Mouse (Mus musculus) liver, embryonic 14.5 days (tissue): Measurements from ENCODE around the gene Rad17. TPM values are rescaled to one million over a fixed set of nuclear protein-coding genes. Genes with fewer than 3 reads are reported as not detected.

Experiments used
- ATAC-seq: fragments of 200-750 bp; cut with Nextera tagmentation; 2 replicates; pipeline ENCODE4 v1.8.0; 2017; ENCODE audit warnings: moderate number of reproducible peaks, mild to moderate bottlenecking, moderate library complexity; ENCODE audit not compliant: insufficient read depth
- DNase-seq, 3 experiments: peaks; one replicate each; pipeline ENCODE4 v3.0.0-alpha.2; 2012 to 2013; ENCODE audit warnings: low read depth in 3 of 3, low spot score in 3 of 3
- H3K27ac ChIP-seq: fragments of 300-500 bp; sonication (generic); 2 replicates; pipeline ENCODE4 v1.5.1; 2014; ENCODE audit warnings: moderate library complexity, mild to moderate bottlenecking, control low read depth, inconsistent platforms
- H3K27me3 ChIP-seq: fragments of 300-500 bp; sonication (generic); 2 replicates; pipeline ENCODE4 v1.6.1; 2014; ENCODE audit warnings: mild to moderate bottlenecking, low read length, moderate library complexity; ENCODE audit not compliant: control insufficient read depth, insufficient read depth
- H3K36me3 ChIP-seq: fragments of 300-500 bp; sonication (generic); replicated peaks from 2 replicates; pipeline ENCODE4 v1.6.1; 2014; ENCODE audit warnings: low read depth; ENCODE audit not compliant: control insufficient read depth, insufficient read depth
- H3K4me1 ChIP-seq, 2 experiments: fragments of 200-500 bp in 1 of 2; fragments of 300-500 bp in 1 of 2; sonication (generic) in 1 of 2; replicated peaks; 2 replicates each; pipeline ENCODE4 v1.6.1; 2012 to 2014; ENCODE audit warnings: antibody characterized with exemption in 1 of 2, inconsistent platforms in 1 of 2, low read length in 1 of 2; ENCODE audit not compliant: control insufficient read depth in 2 of 2, insufficient read depth in 2 of 2
- H3K4me2 ChIP-seq: fragments of 300-500 bp; sonication (generic); 2 replicates; pipeline ENCODE4 v1.6.1; 2014; ENCODE audit warnings: low read depth, mild to moderate bottlenecking, control low read depth, moderate library complexity
- H3K4me3 ChIP-seq, 2 experiments: fragments of 200-500 bp in 1 of 2; fragments of 300-500 bp in 1 of 2; sonication (generic) in 1 of 2; 2 replicates each; pipeline ENCODE4 v1.5.1; 2012 to 2014; ENCODE audit warnings: low read depth in 2 of 2, low read length in 2 of 2, mild to moderate bottlenecking in 2 of 2, control low read depth in 1 of 2, inconsistent platforms in 1 of 2, moderate library complexity in 1 of 2; ENCODE audit not compliant: insufficient read depth in 1 of 2
- H3K9ac ChIP-seq: fragments of 300-500 bp; sonication (generic); replicated peaks from 2 replicates; pipeline ENCODE4 v1.6.1; 2014; ENCODE audit warnings: mild to moderate bottlenecking, control low read depth, moderate library complexity
- H3K9me3 ChIP-seq: fragments of 300-500 bp; sonication (generic); 2 replicates; pipeline ENCODE4 v1.6.1; 2016; ENCODE audit warnings: low read length, mixed read lengths; ENCODE audit not compliant: control insufficient read depth
- CTCF ChIP-seq: IDR thresholded peaks from 2 replicates; pipeline ENCODE4 v1.5.1; 2016; ENCODE audit warnings: antibody characterized with exemption, low read depth, control low read depth
- EP300 ChIP-seq: IDR thresholded peaks from 2 replicates; pipeline ENCODE4 v1.6.1; 2016; ENCODE audit warnings: antibody characterized with exemption, low read depth
- WGBS: fragments of 180-500 bp; shearing (Covaris S2); extraction: QIAGEN DNeasy Blood & Tissue Kit; methylation state at CpG from one replicate; pipeline ENCODE4 v1.1.7; 2014; ENCODE audit not compliant: insufficient replicate concordance; 5-methylcytosine and 5-hydroxymethylcytosine counted together
- polyA plus RNA-seq, 2 experiments: library from polyadenylated mRNA; depleted of rRNA in 1 of 2; stranded (reverse) in 1 of 2; unstranded in 1 of 2; fragments of >200 nt; fragmentation: Nextera tagmentation in 1 of 2; extraction: Ambion mirVana in 1 of 2; gene quantifications; 2 replicates each; pipeline versions ENCODE4 v1.2.1 to v1.2.3; 2012 to 2014

The Rad17 gene
- polyA plus RNA-seq, 2 experiments, result 8.5 to 13.6 TPM

DNA sequence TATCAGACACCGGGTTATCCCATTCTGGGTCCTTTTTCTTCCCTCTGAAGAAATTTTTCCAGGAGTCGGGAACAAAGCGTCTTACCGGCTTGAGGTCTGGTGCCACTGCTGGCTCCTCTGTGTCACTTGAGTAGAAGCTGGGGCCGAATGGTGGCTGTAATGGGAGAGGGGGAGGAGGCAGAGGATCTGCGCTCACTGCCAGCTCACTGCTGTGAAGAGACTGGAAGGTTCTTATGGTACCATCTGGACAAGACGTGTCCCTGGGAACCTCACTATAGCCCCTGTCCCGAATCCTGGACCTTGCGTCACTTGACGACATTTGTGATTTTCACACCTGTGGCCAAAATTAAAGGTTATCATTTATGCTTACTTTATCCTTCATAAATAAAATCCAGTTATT lies 38.6 kb downstream of the Rad17 start:
- no peak overlapping the region for H3K9ac ChIP-seq
- peaks cover 2% of the 10 kb centered on the region for H3K9me3 ChIP-seq
- H3K4me2 ChIP-seq, result no peak overlapping the region
- no peak overlapping the region for H3K4me3 ChIP-seq
- DNase-seq (no peak), ATAC-seq (no peak)
- WGBS, result 85% methylated on average over 10 of the region's 10 CpGs
- no peak overlapping the region for H3K27ac ChIP-seq
- 0 out of 4 replicates have a peak, but pooled peaks cover 2% of the 10 kb centered on the region in 2 experiments for H3K4me1 ChIP-seq
- H3K27me3 ChIP-seq, result peaks cover 4% of the 10 kb centered on the region
- H3K36me3 ChIP-seq, result peaks cover under 1% of the 10 kb centered on the region; the same call in 1 of the 2 replicates
- no peak for TF ChIP-seq EP300
- TF ChIP-seq CTCF, result no peak

- Histone ChIP-seq H3K9me3 (peaks cover 2% of the 10 kb centered on the region), H3K36me3 (no peaks in the 10 kb centered on the region; the same call in 1 of the 2 replicates), H3K4me1 (0 out of 4 replicates have a peak, but pooled peaks cover 0 to 2% of the 10 kb centered on the region in 2 experiments), H3K27me3 (peaks cover 4% of the 10 kb centered on the region), H3K27ac (no peak overlapping the region), H3K4me3 (no peak overlapping the region), H3K4me2 (no peak overlapping the region), H3K9ac (no peak overlapping the region)
- ATAC-seq (no peak), DNase-seq (no peak)
- TF ChIP-seq CTCF, result no peak
- no peak for TF ChIP-seq EP300
- WGBS, result 75% methylated on average over 13 of the region's 13 CpGs
These were observed 39.6 kb downstream of the Rad17 start for GRCm38 (mm10) chr13:100611266-100611665.

GRCm38 (mm10) chr13:100607756-100608155 lies 43.1 kb downstream of the Rad17 start:
- ATAC-seq, result no peak
- no peak for TF ChIP-seq EP300
- peak; percentile 65 for TF ChIP-seq CTCF
- 78% methylated on average over 8 of the region's 8 CpGs for WGBS

DNA sequence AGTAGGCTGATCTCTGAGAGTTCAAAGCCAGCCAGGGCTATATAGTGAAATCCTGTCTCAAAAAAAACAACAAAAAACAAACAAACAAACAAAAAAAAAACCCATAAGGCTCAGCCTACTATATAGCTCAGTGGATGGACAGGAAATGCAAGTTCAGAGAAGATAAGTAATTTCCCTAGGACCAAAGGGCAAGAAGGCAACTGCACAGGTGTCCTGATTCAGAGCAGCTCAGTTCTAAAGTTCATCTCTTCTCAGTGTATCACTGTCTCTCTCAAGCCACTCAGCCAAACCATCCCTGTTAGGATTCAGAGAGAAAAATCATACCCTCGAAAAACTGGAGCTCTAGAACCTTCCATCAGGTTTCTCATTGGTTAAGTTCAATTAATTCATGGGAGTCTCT lies 45.0 kb downstream of the Rad17 start:
- Histone ChIP-seq H3K9me3 (peaks cover 2% of the 10 kb centered on the region), H3K9ac (no peak overlapping the region), H3K27me3 (no peaks in the 10 kb centered on the region), H3K36me3 (no peaks in the 10 kb centered on the region; the same call in 1 of the 2 replicates), H3K4me1 (peaks cover 0 to 8% of the 10 kb centered on the region in 2 experiments; a peak in 3 of 4 replicates), H3K4me3 (no peak overlapping the region), H3K27ac (no peak overlapping the region), H3K4me2 (no peak overlapping the region)
- no peak for DNase-seq
- ATAC-seq, result no peak
- 57% methylated on average over 1 of the region's 1 CpGs for WGBS
- no peak for TF ChIP-seq CTCF
- TF ChIP-seq EP300, result no peak

More at GRCm38 (mm10) chr13:100607756-100608155, 43.1 kb downstream of the Rad17 start:
- H3K4me3 ChIP-seq, result no peak overlapping the region
- no peaks in the 10 kb centered on the region; a peak in 1 of 4 replicates for H3K4me1 ChIP-seq
- H3K27me3 ChIP-seq, result no peaks in the 10 kb centered on the region
- H3K4me2 ChIP-seq, result no peak overlapping the region
- no peak overlapping the region for H3K9ac ChIP-seq
- no peak overlapping the region for H3K27ac ChIP-seq
- no peaks in the 10 kb centered on the region; the same call in 1 of the 2 replicates for H3K36me3 ChIP-seq
- H3K9me3 ChIP-seq, result peaks cover 2% of the 10 kb centered on the region
- no peak for DNase-seq

DNA sequence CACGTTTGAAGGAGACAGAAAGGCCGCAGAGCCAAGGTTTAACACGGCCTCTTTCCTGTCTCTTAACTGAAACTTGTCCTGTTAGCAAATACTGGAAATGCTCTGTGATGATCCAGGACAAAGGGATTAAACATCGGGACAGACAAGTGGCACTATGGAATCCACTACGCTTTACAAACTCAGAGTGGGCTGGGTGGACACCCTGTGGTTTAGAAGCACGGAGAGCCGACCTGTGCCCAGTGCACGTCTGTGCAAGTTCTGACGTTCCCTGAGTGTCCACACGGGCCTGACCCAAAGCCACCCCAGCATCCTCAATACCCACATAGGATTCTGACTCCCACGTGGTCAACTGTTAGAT lies 47.1 kb downstream of the Rad17 start:
- 83% methylated on average over 11 of the region's 11 CpGs for WGBS
- ATAC-seq, result no peak
- no peak overlapping the region for H3K4me2 ChIP-seq
- H3K9ac ChIP-seq, result no peak overlapping the region
- peaks cover 0 to 11% of the 10 kb centered on the region in 2 experiments; a peak in 3 of 4 replicates for H3K4me1 ChIP-seq
- H3K36me3 ChIP-seq, result no peaks in the 10 kb centered on the region; the same call in 1 of the 2 replicates
- H3K27me3 ChIP-seq, result no peaks in the 10 kb centered on the region
- H3K4me3 ChIP-seq, result no peak overlapping the region
- peaks cover 2% of the 10 kb centered on the region for H3K9me3 ChIP-seq
- DNase-seq, result no peak
- TF ChIP-seq EP300 (no peak), CTCF (no peak)
- H3K27ac ChIP-seq, result no peak overlapping the region
